Mouse (Mus musculus): ENCODE measurements around the gene C1qtnf1.

DNA sequence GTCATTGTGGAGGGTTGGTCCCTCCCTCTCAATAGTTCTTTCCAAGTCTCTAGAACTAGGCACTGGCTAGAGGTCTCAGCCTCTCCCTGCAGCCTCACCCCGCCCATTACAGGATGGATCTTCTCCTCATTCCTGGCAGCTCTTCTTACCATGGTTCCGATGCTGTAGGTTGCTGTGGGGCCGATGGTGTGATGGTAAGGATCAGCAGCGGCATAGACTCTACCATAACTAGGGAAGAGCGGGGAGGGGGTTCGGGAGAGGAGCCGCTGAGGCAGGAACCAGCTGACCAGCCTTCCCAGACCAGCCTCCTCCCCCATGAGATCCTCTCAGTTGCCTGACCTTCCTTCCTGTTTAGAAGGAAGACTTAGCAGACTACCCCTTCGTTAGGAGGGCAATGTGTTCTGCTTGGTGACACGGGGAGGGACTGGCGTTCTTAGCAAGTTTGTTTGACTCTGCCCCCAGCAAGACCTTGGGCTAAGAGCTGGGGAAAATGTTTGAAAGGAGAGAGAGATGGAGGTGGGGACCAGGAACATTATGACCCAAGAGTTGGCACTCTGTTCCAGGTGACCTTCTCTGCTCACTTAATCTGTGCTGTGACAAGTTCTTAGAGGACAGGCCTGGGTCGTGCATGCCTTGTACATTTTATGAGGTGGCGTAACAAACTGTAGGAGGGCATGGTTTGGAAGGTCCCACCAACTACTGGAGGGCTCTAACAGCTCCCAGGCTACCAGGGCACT, 66.2 kb downstream of the C1qtnf1 start:
- TF ChIP-seq HCFC1 (IDR thresholded peaks at IDR 0.05; ENCODE audit: borderline replicate concordance, insufficient read depth, low read length): no peak
- no peak for TF ChIP-seq CHD2 (IDR thresholded peaks at IDR 0.05; ENCODE audit: low read depth, low read length)
